Mouse (Mus musculus) ovary, postnatal 14 days (tissue): ENCODE data around the gene Gngt1.

Experiments used
- DNase-seq: peaks from one replicate; pipeline ENCODE4 v3.0.0; 2022; ENCODE audit warnings: low spot score

Gngt1 gene

DNA sequence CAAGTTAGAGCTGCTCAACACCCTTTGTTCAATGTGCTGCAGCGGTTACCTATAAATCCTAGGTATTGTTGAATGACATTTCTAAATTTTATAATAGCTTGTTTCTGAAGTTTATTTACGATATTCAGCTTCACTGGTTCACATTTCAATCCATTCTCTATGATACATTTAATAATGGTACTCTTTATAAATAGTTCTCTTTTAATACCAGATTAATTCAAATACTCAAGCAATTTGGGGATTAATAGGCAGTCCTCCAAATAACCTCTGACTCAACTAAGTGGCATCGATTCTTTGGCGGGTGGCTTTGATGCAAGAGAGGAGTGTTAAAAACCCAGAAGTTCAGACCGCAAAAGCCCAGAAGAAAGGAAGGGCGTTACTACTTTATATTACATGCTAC lies at the start of gene Gngt1:
Gngt1 (plus strand) TSS at position 301 of the 400 bp plus-strand sequence.
- DNase-seq = no peak

DNA sequence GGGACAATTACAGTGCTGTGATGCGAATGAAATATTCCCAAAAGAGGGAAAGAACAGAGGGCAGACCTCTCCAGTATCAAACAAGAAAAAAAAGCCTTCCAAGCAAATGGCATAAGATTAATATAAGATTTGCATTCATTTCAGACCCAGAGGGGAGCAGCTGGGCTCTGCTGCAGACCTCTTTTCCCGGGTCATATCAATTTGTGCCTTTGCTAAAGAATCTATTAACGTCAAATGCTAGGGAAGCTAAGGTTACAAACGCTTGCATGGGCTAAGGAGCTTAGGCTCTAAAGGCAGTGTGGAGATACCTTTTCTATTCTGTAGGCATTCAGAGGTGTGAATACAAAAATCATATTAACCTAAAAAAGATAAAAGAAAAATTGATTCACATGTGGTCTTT lies 38.6 kb upstream of the Gngt1 start:
- DNase-seq = no peak

DNA sequence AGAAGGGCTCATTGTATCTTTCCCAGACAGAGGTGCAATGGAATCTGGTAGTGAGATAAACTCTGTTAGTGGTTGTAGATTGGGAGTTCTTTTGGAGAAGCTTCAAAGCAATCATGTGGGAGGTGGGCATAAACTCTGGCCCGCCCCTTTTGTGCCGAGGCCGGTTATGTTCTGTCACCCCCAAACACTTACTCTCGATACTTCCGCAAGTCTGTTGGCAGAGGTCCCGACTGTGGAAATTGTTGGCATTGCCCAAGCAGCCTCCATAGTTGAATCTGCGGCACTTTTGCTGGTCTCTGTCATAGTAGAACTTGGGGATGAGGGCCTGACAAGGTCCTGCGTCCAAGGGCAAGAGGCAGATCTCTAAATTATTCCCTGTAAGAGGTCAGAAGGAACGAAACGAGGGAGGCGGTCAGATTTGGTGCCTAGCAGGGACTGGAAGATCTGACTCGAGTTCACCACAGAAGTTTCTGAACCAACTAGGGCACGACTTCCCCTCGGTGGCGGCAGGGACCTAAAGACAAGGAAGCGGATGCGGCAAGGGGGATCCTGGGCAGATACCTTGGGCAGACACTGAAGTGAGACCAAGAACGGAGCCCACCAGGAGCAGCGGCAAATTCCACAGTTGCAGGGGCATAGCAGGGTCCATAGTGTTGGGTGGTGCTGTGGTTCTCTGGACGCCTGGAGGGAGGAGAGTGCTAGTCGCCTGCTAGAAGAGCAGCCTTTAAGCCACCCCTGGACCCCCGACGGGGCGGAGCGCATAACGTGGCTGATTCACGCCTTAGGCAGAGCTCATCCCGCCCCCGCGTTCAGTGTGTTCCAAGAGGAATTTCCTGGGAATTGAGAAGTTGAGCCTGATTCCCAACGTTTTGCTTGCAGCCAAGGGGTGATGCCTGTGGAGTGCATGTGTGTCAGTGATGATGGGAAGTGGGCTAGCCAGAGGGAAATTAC lies 25.6 kb upstream of the Gngt1 start:
- peak; percentile 16 for DNase-seq

DNA sequence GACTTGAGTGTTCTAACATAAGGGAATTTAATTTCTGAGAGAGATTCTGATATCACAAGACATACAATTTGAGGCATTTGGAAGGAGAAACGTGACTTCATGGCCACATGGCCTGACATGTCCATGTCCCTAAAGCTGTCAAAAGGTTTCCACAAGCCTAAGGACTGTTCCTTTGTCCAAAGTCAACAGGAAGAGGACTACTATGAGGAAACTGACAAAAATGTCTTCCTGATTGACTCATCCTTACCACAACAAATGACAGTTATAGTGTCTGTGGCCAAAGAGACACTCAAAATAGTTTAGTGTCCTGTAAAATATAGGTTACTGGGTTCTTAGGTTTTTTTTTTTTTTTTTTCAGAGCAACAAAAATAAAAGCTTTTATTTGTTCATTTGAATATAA lies 19.9 kb upstream of the Gngt1 start:
- DNase-seq = no peak

DNA sequence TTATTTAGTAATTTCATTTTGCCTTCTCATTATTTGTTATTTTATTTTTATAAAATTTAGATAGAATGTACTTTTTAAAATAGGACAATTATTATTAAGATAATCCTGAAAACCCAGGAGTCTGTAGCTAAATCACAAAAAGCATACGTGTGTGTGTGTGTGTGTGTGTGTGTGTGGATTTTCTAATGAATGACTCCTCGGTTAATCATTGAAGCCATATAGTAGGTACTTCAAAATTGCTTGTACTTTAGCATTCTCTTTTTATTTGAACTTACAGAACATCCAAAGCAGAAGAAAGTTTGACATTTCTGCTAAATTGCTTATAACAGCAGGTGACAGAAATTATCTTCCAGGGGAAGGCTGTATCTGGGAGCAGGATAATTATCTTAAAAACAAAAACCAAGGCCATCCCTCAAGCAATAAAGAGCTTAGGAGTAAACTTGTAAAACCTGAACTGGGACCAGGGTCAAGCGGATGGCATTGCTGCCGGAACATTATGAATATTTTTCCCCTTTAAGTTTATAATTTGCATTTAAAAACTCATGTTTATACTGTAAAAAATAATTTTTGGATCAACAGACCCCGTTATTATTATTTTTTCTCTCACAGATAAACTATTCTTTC lies 10.8 kb upstream of the Gngt1 start:
- DNase-seq = no peak

DNA sequence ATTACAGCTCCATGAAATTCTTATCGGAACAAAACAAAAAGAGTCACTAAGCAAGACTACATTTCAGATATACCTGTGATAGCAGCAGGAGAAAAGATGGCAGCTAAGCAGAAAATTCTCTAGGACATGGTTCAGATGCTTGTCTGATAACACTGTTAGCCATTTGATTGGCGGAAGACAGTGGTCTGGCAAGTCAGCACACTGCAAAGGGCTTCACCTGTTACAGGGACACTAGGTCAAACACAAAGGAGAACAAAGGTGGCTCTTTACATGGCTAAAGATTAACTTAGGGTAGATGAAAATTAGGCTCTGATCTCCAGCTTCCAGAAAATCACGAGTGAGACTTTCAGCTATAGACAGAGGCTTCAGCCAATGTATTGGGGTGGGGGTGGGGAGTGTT lies 4.8 kb upstream of the Gngt1 start, which contains the start of gene Tfpi2:
Tfpi2 (minus strand) TSS at position 170 of the 400 bp plus-strand sequence.
- DNase-seq = no peak

DNA sequence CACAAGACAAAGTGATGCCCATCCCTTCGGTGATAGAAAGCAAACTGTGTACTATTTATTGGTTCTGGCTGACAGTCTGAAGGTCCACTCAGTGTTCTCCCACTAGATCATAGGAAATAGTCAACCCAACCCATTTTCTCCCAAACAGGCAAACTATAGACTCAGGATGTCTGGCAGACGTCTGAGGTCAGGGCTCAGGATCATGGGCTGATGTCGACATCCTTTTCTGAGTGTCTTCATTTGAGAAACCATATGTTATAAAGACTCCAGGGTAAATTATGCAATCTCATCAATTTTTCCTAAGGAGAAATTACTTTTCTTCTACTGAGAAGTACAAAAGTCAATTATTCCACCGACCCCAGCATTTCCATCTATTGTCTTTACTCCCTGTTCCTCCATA lies 4.5 kb downstream of the Gngt1 start:
- DNase-seq = no peak

DNA sequence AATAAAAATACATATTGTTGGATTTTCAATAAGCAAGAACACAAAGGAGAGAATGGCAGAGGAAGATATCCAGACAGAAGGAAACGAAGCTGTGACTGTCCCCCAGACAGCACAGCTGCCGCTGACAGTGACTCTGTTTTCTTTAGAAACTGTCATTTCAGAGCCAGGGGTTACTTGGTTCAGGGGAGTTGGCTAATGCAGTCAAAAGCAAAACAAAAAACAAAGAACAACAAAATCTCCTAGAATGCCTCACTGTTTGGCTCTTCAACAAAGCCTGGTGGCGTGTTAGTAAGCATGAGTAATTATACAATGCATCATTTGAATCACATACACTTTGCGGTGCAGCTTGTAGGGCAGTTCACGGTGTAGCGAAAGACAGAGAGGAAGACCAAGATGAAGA lies 5.7 kb downstream of the Gngt1 start:
- no peak for DNase-seq

DNA sequence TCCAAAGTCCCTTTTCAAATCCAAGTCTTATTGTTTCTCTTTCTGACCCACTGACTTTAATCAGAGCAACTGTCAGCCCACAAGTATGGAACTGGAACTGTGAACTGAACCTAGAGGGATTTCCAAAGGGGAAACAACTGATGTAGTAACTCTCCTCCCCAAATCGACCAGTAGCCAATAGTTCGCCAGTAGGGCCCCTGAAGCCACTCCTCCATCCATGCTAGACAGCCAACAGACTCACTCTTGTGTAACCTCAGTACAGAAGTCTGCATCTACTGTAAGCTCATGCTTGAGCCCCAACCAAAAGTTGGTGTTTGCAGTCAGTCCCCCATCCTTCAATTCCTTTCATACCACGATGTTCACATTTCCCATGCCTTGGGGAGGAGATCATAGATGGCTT lies 7.1 kb downstream of the Gngt1 start:
- no peak for DNase-seq

DNA sequence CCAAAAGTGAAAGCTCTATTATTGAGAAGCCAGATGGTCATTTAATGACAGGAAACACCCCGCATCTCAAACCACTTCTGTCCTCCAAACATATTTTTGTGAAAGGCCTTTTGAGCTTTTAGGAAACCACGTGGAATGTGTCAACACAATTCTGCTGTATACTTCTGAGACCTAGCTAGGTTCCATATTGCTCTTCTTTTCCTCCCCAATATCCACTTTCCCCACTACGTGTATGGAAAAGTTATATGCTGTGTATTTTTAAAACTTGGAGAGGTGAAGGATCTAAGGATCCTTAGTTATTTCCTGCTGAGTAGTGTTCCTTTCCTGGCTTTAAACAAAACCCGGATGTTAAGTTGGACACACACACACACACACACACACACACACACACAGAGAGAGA lies 9.9 kb downstream of the Gngt1 start:
- DNase-seq = no peak

DNA sequence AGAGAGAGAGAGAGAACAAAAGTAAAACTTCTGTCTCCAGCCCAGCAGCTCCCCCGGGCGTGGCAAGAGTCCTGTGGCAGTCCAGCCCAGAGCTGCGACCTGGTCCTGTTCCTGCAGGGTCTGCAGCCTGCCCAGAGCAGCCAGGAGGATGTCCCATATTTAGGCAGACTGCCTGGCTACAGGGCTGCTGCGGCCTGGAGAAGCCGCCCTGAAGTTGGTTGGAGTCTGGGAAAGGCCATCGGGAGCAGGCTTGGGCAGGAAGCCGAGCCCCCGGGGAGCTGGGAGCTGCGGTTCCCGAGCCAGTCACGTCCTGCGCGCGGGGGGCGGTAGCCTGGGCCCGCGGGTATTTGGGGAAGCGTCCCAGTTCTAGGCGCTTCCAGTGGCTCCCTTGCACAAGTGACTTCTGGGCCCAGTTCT lies 10.3 kb downstream of the Gngt1 start, which contains the start of gene Gng11:
Gng11 (plus strand) TSS at position 15 of the 417 bp plus-strand sequence.
- peak; percentile 44 for DNase-seq

DNA sequence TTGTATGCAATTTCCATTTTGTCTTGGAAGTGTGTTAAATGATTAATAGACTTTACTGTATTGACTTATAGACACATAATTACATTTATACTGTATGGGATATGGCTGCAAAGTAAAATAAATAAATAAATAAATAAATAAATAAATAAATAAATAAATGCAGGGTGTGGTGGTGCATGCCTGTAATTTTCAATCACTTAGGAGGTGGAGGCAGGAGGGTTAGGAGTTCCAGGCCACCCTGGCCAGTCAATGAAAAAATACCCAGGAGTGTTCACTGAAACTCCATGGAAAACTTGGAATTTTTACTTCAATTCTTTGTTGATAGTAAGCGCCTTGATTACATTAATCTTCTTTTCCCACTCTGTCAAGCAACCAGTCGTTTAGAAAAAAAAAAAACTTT lies 11.2 kb downstream of the Gngt1 start:
- DNase-seq = no peak

DNA sequence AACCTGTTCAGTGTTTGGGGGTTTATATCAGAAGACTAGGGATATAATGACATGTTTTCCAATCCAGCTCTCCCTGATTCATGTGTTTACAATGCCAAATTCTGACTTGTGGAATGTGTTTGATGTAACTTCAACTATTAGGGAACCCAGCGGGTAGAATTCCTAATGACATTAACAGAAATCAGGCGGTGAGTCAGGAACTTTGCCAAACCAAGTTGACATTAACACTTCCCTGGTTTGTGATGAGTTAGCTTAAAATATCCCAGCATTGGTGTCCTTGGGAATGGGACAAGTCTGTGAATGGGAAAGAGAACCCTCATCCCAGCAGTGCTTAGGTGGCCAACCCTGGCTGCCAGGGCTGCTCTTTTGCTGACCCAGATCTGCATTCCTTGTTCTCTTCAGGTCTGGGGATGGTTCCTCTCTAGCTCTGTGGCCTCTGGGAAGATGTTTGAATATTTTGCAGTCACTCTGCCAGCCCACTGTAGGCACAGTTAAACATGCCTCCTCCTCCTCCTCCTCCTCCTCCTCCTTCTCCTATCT lies 15.0 kb downstream of the Gngt1 start:
- no peak for DNase-seq

DNA sequence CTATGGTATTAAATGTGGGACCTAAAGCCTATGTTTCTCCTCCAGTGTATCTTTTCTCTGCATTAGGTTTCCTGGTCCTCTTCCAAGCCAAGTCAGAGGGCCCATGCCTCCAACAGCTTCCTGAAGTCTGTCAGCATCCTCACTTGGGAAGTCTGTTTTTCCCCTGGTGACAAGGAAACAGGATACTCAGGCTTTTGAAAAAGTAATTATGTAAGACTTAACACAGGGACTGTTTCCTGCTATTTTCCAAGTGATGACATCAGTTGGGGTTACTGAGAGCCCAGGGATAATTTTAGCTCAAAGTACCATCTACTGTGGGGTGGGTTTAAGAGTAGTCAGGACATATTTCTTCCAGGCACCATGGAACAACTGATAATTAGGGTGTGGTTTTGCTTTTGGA lies 16.0 kb downstream of the Gngt1 start:
- no peak for DNase-seq

DNA sequence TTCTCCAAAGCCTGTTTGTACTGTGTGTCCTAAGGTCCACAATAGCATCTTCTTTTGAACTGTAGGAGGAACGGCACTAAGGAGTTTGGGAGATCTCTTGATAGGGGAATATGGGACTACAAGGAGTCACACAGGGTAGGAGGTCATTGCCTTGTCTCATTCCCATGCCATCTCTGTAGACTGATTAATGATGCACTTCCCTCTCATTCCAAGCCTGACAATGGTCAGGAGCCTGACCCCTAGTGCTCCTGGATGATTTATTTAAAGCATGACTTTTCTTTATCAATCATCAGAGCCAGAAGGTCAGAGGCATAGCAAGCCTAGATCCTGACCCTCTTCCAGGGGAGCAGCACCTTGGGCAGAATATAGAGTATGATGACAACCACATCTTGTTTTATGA lies 29.1 kb downstream of the Gngt1 start:
- no peak for DNase-seq

DNA sequence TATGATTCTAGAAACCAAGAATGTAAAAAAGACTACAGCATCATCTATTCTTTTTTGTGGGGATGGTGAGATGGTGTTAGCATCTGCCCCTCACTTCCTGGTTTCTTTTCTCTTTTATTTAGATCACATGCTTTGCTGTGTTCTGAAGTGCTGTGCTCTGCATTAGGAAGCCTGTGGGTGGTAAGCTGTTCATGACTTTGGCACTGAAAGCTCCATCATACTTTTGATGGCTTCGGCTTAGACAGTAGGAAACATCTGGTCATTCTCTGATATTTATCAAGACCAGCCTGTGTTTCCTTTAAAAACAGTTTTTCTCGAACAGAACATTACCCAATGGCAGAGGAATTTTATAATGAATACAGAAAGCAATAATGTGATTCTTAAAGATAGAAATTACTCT lies 32.8 kb downstream of the Gngt1 start:
- no peak for DNase-seq

DNA sequence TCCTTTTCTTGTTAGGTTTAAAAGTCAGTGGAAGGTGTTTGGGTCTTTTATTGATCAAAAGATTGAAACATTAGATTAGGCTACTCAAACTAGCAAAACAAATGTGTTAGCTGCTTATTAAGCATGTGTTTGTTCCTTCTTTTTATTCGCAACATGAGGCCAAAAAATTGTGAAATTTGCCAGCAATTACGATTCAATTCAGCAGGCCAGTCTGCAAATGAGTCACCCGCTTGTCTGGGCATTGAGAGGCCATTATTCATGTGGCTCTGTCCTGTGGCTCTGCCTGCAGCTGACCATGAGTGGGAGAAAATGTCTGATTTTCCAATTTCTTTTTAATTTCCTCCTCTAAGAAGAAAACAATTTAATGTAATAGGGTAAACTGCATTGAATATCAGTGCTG lies 37.4 kb downstream of the Gngt1 start:
- no peak for DNase-seq

DNA sequence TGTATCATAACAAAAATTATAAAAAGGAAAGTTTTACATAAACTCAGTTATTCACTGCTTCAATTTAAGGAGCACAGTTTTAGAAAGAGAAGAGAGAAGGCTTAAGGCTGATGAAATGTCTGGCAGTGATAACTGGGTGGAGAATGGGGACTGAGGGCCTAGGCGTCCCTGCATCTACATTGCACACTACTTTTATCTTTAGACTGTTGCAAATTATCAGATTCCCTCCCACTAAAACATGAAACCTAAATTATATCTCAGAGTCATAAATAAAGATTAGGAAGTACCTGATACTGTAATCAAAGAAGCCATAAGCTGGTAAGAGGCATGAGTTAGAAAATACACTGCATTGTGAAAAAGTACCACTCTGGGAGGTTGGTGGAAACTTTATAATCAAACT lies 48.2 kb downstream of the Gngt1 start:
- no peak for DNase-seq
